Mouse (Mus musculus) neural tube, embryonic 14.5 days (tissue): Measurements from ENCODE around the gene Fkbp6. TPM values are rescaled to one million over a fixed set of nuclear protein-coding genes. Genes with fewer than 3 reads are reported as not detected.

Source experiments
- ATAC-seq: fragments of 200-750 bp; cut with Nextera tagmentation; 2 replicates; pipeline ENCODE4 v1.8.0; 2017; ENCODE audit warnings: low read depth, mild to moderate bottlenecking, moderate TSS enrichment, moderate library complexity
- H3K27ac ChIP-seq: fragments of 300-500 bp; sonication (generic); 2 replicates; pipeline ENCODE4 v1.5.1; 2014; ENCODE audit warnings: low read depth, mild to moderate bottlenecking, control low read depth, low read length, moderate library complexity, mixed read lengths
- H3K27me3 ChIP-seq: fragments of 300-500 bp; sonication (generic); 2 replicates; pipeline ENCODE4 v1.6.1; 2014; ENCODE audit warnings: low read length; ENCODE audit not compliant: control insufficient read depth, insufficient read depth
- H3K36me3 ChIP-seq: fragments of 300-500 bp; sonication (generic); 2 replicates; pipeline ENCODE4 v1.6.1; 2014; ENCODE audit warnings: low read length, mixed read lengths; ENCODE audit not compliant: control insufficient read depth, insufficient read depth
- H3K4me1 ChIP-seq: fragments of 300-500 bp; sonication (generic); 2 replicates; pipeline ENCODE4 v1.6.1; 2014; ENCODE audit warnings: low read length; ENCODE audit not compliant: control insufficient read depth, insufficient read depth
- H3K4me2 ChIP-seq: fragments of 300-500 bp; sonication (generic); 2 replicates; pipeline ENCODE4 v1.6.1; 2014; ENCODE audit warnings: mild to moderate bottlenecking, low read depth, low read length, control low read depth
- H3K4me3 ChIP-seq: fragments of 300-500 bp; sonication (generic); 2 replicates; pipeline ENCODE4 v1.5.1; 2014; ENCODE audit warnings: low read depth, low read length, control low read depth, mixed read lengths
- H3K9ac ChIP-seq: fragments of 300-500 bp; sonication (generic); replicated peaks from 2 replicates; pipeline ENCODE4 v1.6.1; 2014; ENCODE audit warnings: low read depth, mild to moderate bottlenecking, control low read depth, low read length, mixed read lengths
- H3K9me3 ChIP-seq: fragments of 300-500 bp; sonication (generic); 2 replicates; pipeline ENCODE4 v1.6.1; 2016; ENCODE audit warnings: low read length; ENCODE audit not compliant: control insufficient read depth
- WGBS: fragments of 180-500 bp; shearing (Covaris S2); extraction: QIAGEN DNeasy Blood & Tissue Kit; methylation state at CpG from one replicate; pipeline ENCODE4 v1.1.7; 2014; 5-methylcytosine and 5-hydroxymethylcytosine counted together
- polyA plus RNA-seq: library from polyadenylated mRNA; unstranded; fragments of >200 nt; fragmentation: Nextera tagmentation; extraction: Ambion mirVana; gene quantifications from 2 replicates; pipeline ENCODE4 v1.2.1, GENCODE M21; 2014

The Fkbp6 gene
- polyA plus RNA-seq, 1 experiment from 2014 or later = not detected

- no peaks in the 10 kb centered on the region for H3K4me1 ChIP-seq
- no peak for ATAC-seq
- no peak overlapping the region for H3K4me2 ChIP-seq
- H3K4me3 ChIP-seq = no peak overlapping the region
- no peaks in the 10 kb centered on the region for H3K27me3 ChIP-seq
- H3K27ac ChIP-seq = no peak overlapping the region
- WGBS = 61% methylated on average over 3 of the region's 3 CpGs
- no peaks in the 10 kb centered on the region for H3K9me3 ChIP-seq
- no peak overlapping the region for H3K9ac ChIP-seq
- H3K36me3 ChIP-seq = no peaks in the 10 kb centered on the region
Observed at GRCm38 (mm10) chr5:135337575-135337974, 12.3 kb downstream of the Fkbp6 start.

DNA sequence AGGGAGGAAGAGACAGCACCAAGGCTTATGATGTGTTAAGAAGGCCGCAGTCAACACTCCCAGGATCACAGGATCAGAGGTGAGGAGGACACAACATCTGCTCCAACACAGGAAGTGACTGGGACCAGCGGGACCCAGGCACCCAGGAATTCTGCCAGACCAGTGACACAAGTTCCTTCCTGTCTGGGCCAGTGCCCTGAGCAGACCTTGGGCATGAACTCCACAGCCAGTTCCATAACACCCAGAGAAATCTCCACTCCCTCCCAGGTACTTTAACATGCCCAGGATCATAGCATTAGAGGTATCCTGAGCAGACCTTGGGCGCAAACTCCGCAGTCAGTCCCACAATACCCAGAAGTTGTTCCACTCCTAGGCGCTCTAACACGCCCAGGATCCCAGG lies 18.7 kb downstream of the Fkbp6 start:
- no peak overlapping the region for H3K9ac ChIP-seq
- no peak for ATAC-seq
- H3K27me3 ChIP-seq = no peaks in the 10 kb centered on the region
- H3K36me3 ChIP-seq = no peaks in the 10 kb centered on the region
- 89% methylated on average over 6 of the region's 6 CpGs for WGBS
- no peak overlapping the region for H3K27ac ChIP-seq
- H3K4me3 ChIP-seq = no peak overlapping the region
- no peaks in the 10 kb centered on the region for H3K4me1 ChIP-seq
- no peak overlapping the region for H3K4me2 ChIP-seq
- no peaks in the 10 kb centered on the region for H3K9me3 ChIP-seq

GRCm38 (mm10) chr5:135330201-135330600 lies 19.6 kb downstream of the Fkbp6 start:
- Histone ChIP-seq H3K4me3 (no peak overlapping the region), H3K9me3 (no peaks in the 10 kb centered on the region), H3K36me3 (no peaks in the 10 kb centered on the region), H3K4me2 (no peak overlapping the region), H3K4me1 (no peaks in the 10 kb centered on the region), H3K27me3 (no peaks in the 10 kb centered on the region), H3K27ac (no peak overlapping the region), H3K9ac (no peak overlapping the region)
- WGBS = 92% methylated on average over 5 of the region's 5 CpGs
- ATAC-seq = no peak

- WGBS = 80% methylated on average over 4 of the region's 4 CpGs
- Histone ChIP-seq H3K36me3 (no peaks in the 10 kb centered on the region), H3K4me3 (no peak overlapping the region), H3K4me2 (no peak overlapping the region), H3K9ac (no peak overlapping the region), H3K27me3 (no peaks in the 10 kb centered on the region), H3K4me1 (no peaks in the 10 kb centered on the region), H3K9me3 (no peaks in the 10 kb centered on the region), H3K27ac (no peak overlapping the region)
- ATAC-seq = no peak
Observed at GRCm38 (mm10) chr5:135329471-135329870, 20.4 kb downstream of the Fkbp6 start.

DNA sequence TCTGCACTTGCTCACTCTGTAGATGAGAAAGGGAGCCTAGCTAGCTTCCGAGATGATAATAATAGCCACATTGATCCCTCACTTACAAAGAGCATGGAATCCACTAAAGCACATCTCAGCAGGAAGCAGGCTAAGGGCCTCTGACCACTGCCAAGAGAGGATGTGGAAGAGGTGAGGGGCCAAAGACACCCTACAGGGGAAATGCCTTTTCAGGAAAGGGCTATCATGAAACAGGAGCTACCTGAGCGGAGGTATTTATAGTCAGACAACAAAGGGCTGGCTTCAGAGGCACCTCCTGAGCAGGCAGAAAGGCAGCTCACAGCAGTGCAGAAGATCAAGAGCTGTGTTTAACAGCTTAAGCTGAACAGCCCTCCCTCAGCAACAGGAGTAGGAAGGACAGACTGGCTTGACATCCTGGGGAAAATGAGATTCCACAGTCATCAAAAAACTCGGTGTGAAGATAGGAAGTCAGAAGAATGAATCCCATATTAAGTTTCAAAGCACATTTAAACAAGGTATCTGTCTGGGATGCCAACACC lies 23.7 kb downstream of the Fkbp6 start:
- Histone ChIP-seq H3K4me3 (no peak overlapping the region), H3K4me1 (no peaks in the 10 kb centered on the region), H3K36me3 (no peaks in the 10 kb centered on the region), H3K9ac (no peak overlapping the region), H3K4me2 (no peak overlapping the region), H3K27ac (no peak overlapping the region), H3K9me3 (no peaks in the 10 kb centered on the region), H3K27me3 (no peaks in the 10 kb centered on the region)
- no peak for ATAC-seq
- WGBS = 13% methylated on average over 3 of the region's 3 CpGs

GRCm38 (mm10) chr5:135322197-135322596 lies 27.6 kb downstream of the Fkbp6 start:
- no peak for ATAC-seq
- Histone ChIP-seq H3K4me2 (no peak overlapping the region), H3K4me3 (no peak overlapping the region), H3K27me3 (no peaks in the 10 kb centered on the region), H3K4me1 (no peaks in the 10 kb centered on the region), H3K9ac (no peak overlapping the region), H3K27ac (no peak overlapping the region), H3K36me3 (no peaks in the 10 kb centered on the region), H3K9me3 (no peaks in the 10 kb centered on the region)
- 91% methylated on average over 1 of the region's 1 CpGs for WGBS

GRCm38 (mm10) chr5:135319856-135320255 lies 30.0 kb downstream of the Fkbp6 start:
- Histone ChIP-seq H3K9me3 (no peaks in the 10 kb centered on the region), H3K36me3 (no peaks in the 10 kb centered on the region), H3K4me1 (no peaks in the 10 kb centered on the region), H3K4me2 (no peak overlapping the region), H3K4me3 (no peak overlapping the region), H3K9ac (no peak overlapping the region), H3K27me3 (no peaks in the 10 kb centered on the region), H3K27ac (no peak overlapping the region)
- ATAC-seq = no peak
- 79% methylated on average over 2 of the region's 2 CpGs for WGBS

- ATAC-seq = no peak
- Histone ChIP-seq H3K9ac (no peak overlapping the region), H3K4me3 (no peak overlapping the region), H3K4me1 (no peaks in the 10 kb centered on the region), H3K27ac (no peak overlapping the region), H3K9me3 (no peaks in the 10 kb centered on the region), H3K27me3 (no peaks in the 10 kb centered on the region), H3K36me3 (no peaks in the 10 kb centered on the region), H3K4me2 (no peak overlapping the region)
- 76% methylated on average over 3 of the region's 3 CpGs for WGBS
Observed at GRCm38 (mm10) chr5:135316177-135316576, 33.7 kb downstream of the Fkbp6 start.

GRCm38 (mm10) chr5:135306321-135306965 lies 43.4 kb downstream of the Fkbp6 start:
- H3K9me3 ChIP-seq = no peaks in the 10 kb centered on the region
- no peak overlapping the region for H3K27ac ChIP-seq
- H3K4me2 ChIP-seq = no peak overlapping the region
- H3K9ac ChIP-seq = no peak overlapping the region
- ATAC-seq = no peak
- H3K36me3 ChIP-seq = no peaks in the 10 kb centered on the region
- WGBS = 45% methylated on average over 10 of the region's 10 CpGs
- H3K27me3 ChIP-seq = no peaks in the 10 kb centered on the region
- H3K4me1 ChIP-seq = no peaks in the 10 kb centered on the region
- H3K4me3 ChIP-seq = no peak overlapping the region
